Mouse (Mus musculus): ENCODE measurements around the gene Fabp3.

GRCm38 (mm10) chr4:130275823-130276105, 32.6 kb upstream of the Fabp3 start:
- TF ChIP-seq CTCF (IDR thresholded peaks at IDR 0.05; ENCODE audit: low read depth): no peak
- no peak for TF ChIP-seq EP300 (IDR thresholded peaks at IDR 0.05; ENCODE audit: low read depth)
